Mouse (Mus musculus): ENCODE measurements at regions not wholly inside any gene's neighbourhood (a gene's known extent, or its start where the extent isn't known, plus 50 kb on each side); places are given as distances from the start of the nearest gene placed in this dataset.

DNA sequence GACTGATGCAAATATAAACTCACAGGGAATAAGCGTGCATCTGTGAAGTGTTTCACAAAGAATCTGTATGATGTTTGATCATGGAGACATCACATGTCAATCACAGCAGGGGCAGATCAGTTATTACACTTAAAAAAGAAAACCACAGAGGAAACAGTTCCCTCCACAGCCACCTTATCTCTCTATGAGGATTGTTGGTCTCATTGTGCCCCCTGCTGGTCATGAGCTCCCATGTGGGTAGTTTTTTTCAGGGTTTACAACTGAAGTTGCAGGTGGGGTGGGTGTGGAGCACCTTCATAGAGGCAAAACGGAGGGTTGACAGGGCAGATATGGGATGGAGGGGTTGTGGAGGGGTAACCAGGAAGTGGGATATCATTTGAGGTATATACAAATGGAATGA is 1043.5 kb downstream of the Adam6a start:
- Histone ChIP-seq H3K4me1 (ENCODE audit: control insufficient read depth in 2 of 2, insufficient read depth in 2 of 2, low read length in 2 of 2, poor library complexity in 1 of 2) (no peaks in the 10 kb centered on the region), H3K9ac (ENCODE audit: insufficient read depth, low read depth, low read length, poor library complexity, severe bottlenecking) (no peak overlapping the region), H3K4me3 (ENCODE audit: insufficient read depth in 1 of 2, low read depth in 1 of 2, low read length in 2 of 2, poor library complexity in 1 of 2, severe bottlenecking in 1 of 2) (no peak overlapping the region), H3K9me3 (ENCODE audit: control insufficient read depth, insufficient read depth, low read depth, low read length) (no peaks in the 10 kb centered on the region), H3K36me3 (ENCODE audit: control insufficient read depth, insufficient read depth, low read length, poor library complexity, severe bottlenecking) (no peaks in the 10 kb centered on the region), H3K27ac (ENCODE audit: insufficient read depth, low read depth, low read length, poor library complexity, severe bottlenecking) (no peak overlapping the region)
- DNase-seq (ENCODE audit: low read depth, low spot score): peak; percentile 52
- TF ChIP-seq ZNF384 (IDR thresholded peaks at IDR 0.05; ENCODE audit: low read depth, low read length) (0 out of 2 replicates have a peak, but pooled peaks have one; percentile 28), ZC3H11A (IDR thresholded peaks at IDR 0.05; ENCODE audit: borderline replicate concordance, low read depth, low read length) (peak; percentile 14; the same call in 1 of the 2 replicates), HCFC1 (IDR thresholded peaks at IDR 0.05; ENCODE audit: borderline replicate concordance, insufficient read depth, low read length) (no peak)
- in situ Hi-C loops (cut with MboI; ENCODE audit: low sequenced_read_pairs in 2 of 2, unreplicated experiment in 2 of 2): loop anchor here in 1 of 2 experiments (10.0 kb wide), 1 partner anchor 58 kb away; no protein-coding TSS in a partner anchor

DNA sequence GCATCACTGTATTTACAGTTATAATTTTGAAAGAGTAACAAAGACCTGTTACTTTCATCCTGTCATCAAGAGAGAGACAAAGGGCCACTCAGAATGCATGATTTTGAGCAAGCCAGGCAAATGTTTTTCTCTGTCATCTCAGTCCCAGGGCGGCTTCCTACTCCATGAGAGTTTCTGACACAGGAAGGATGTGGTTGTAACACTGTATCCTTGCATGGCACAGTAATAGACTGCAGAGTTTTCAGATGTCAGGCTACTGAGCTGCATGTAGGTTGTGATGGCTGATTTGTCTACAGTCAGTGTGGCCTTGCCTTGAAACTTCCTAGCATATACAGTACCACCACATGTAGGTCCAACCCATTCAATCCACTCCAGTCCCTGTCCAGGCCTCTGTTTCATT is 1054.0 kb downstream of the Adam6a start:
- no peak overlapping the region for H3K9ac ChIP-seq (ENCODE audit: insufficient read depth, low read depth, low read length, poor library complexity, severe bottlenecking)
- no peaks in the 10 kb centered on the region for H3K36me3 ChIP-seq (ENCODE audit: control insufficient read depth, insufficient read depth, low read length, poor library complexity, severe bottlenecking)
- H3K9me3 ChIP-seq (ENCODE audit: control insufficient read depth, insufficient read depth, low read depth, low read length): no peaks in the 10 kb centered on the region
- no peak for TF ChIP-seq CHD2 (IDR thresholded peaks at IDR 0.05; ENCODE audit: low read depth, low read length)
- no peak for TF ChIP-seq ZC3H11A (IDR thresholded peaks at IDR 0.05; ENCODE audit: borderline replicate concordance, low read depth, low read length)
- no peak for TF ChIP-seq ZNF384 (IDR thresholded peaks at IDR 0.05; ENCODE audit: low read depth, low read length)
- TF ChIP-seq HCFC1 (IDR thresholded peaks at IDR 0.05; ENCODE audit: borderline replicate concordance, insufficient read depth, low read length): no peak
- no peak for TF ChIP-seq MAFK (IDR thresholded peaks at IDR 0.05; ENCODE audit: insufficient read depth, low read depth, low read length)
- in situ Hi-C loops (cut with MboI; ENCODE audit: low sequenced_read_pairs in 2 of 2, unreplicated experiment in 2 of 2): no loop called here
- no peak for DNase-seq (ENCODE audit: low read depth, low spot score)
- H3K4me1 ChIP-seq (ENCODE audit: control insufficient read depth in 2 of 2, insufficient read depth in 2 of 2, low read length in 2 of 2, poor library complexity in 1 of 2): no peaks in the 10 kb centered on the region
- no peak overlapping the region for H3K27ac ChIP-seq (ENCODE audit: insufficient read depth, low read depth, low read length, poor library complexity, severe bottlenecking)
- no peak overlapping the region for H3K4me3 ChIP-seq (ENCODE audit: insufficient read depth in 1 of 2, low read depth in 1 of 2, low read length in 2 of 2, poor library complexity in 1 of 2, severe bottlenecking in 1 of 2)

DNA sequence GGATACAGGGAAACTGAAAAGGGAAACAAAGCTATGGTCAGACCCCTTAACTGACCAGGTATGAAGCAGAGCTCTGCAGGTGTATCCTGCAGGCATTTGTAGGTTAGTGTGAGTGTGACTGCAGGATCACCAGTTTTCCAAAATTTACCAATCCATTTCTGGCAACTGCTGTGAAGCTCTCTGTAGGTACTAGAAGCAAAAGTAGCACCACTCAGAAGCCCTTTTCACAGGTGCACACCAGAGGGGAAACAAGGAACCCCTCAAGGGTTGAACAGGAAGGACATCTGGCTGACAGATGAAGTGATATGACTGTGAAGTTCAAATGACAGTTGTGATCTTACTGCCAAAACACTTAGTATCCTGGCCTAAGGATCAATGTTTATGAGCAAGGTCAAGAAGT is 1065.5 kb downstream of the Adam6a start:
- TF ChIP-seq ZNF384 (IDR thresholded peaks at IDR 0.05; ENCODE audit: low read depth, low read length) (no peak), HCFC1 (IDR thresholded peaks at IDR 0.05; ENCODE audit: borderline replicate concordance, insufficient read depth, low read length) (no peak), ZC3H11A (IDR thresholded peaks at IDR 0.05; ENCODE audit: borderline replicate concordance, low read depth, low read length) (no peak), CHD2 (IDR thresholded peaks at IDR 0.05; ENCODE audit: low read depth, low read length) (no peak), MAFK (IDR thresholded peaks at IDR 0.05; ENCODE audit: insufficient read depth, low read depth, low read length) (no peak)

DNA sequence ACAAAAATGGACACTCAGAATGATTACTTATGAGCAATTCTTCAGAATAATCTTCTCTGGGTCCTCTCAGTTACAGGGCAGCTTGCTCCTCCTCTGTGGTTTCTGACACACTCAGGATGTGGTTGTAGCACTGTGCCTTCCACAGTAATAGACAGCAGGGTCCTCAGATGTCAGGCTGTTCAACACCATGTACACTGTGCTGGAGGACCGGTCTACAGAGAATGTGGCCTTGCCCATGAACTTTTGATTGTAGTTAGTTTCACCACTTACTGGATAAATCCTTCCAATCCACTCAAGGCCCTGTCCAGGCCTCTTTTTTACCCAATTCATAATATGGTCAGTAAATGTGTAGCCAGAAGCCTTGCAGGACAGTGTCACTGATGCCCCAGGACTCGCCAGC is 1068.4 kb downstream of the Adam6a start:
- H3K27ac ChIP-seq (ENCODE audit: insufficient read depth, low read depth, low read length, poor library complexity, severe bottlenecking): no peak overlapping the region
- no peak for DNase-seq (ENCODE audit: low read depth, low spot score)
- H3K4me1 ChIP-seq (ENCODE audit: control insufficient read depth in 2 of 2, insufficient read depth in 2 of 2, low read length in 2 of 2, poor library complexity in 1 of 2): no peaks in the 10 kb centered on the region
- in situ Hi-C loops (cut with MboI; ENCODE audit: low sequenced_read_pairs in 2 of 2, unreplicated experiment in 2 of 2): no loop called here
- no peak overlapping the region for H3K4me3 ChIP-seq (ENCODE audit: insufficient read depth in 1 of 2, low read depth in 1 of 2, low read length in 2 of 2, poor library complexity in 1 of 2, severe bottlenecking in 1 of 2)
- peaks cover 3% of the 10 kb centered on the region; the same call in 1 of the 2 replicates for H3K9me3 ChIP-seq (ENCODE audit: control insufficient read depth, insufficient read depth, low read depth, low read length)
- H3K9ac ChIP-seq (ENCODE audit: insufficient read depth, low read depth, low read length, poor library complexity, severe bottlenecking): no peak overlapping the region
- TF ChIP-seq MAFK (IDR thresholded peaks at IDR 0.05; ENCODE audit: insufficient read depth, low read depth, low read length): no peak
- TF ChIP-seq ZNF384 (IDR thresholded peaks at IDR 0.05; ENCODE audit: low read depth, low read length): no peak
- no peak for TF ChIP-seq ZC3H11A (IDR thresholded peaks at IDR 0.05; ENCODE audit: borderline replicate concordance, low read depth, low read length)
- no peak for TF ChIP-seq HCFC1 (IDR thresholded peaks at IDR 0.05; ENCODE audit: borderline replicate concordance, insufficient read depth, low read length)
- TF ChIP-seq CHD2 (IDR thresholded peaks at IDR 0.05; ENCODE audit: low read depth, low read length): no peak
- H3K36me3 ChIP-seq (ENCODE audit: control insufficient read depth, insufficient read depth, low read length, poor library complexity, severe bottlenecking): no peaks in the 10 kb centered on the region

More for the DNA sequence above, 1065.5 kb downstream of the Adam6a start:
- Histone ChIP-seq H3K9ac (ENCODE audit: insufficient read depth, low read depth, low read length, poor library complexity, severe bottlenecking) (no peak overlapping the region), H3K27ac (ENCODE audit: insufficient read depth, low read depth, low read length, poor library complexity, severe bottlenecking) (no peak overlapping the region), H3K4me3 (ENCODE audit: insufficient read depth in 1 of 2, low read depth in 1 of 2, low read length in 2 of 2, poor library complexity in 1 of 2, severe bottlenecking in 1 of 2) (no peak overlapping the region), H3K4me1 (ENCODE audit: control insufficient read depth in 2 of 2, insufficient read depth in 2 of 2, low read length in 2 of 2, poor library complexity in 1 of 2) (no peaks in the 10 kb centered on the region), H3K9me3 (ENCODE audit: control insufficient read depth, insufficient read depth, low read depth, low read length) (peaks cover 3% of the 10 kb centered on the region; the same call in 1 of the 2 replicates), H3K36me3 (ENCODE audit: control insufficient read depth, insufficient read depth, low read length, poor library complexity, severe bottlenecking) (no peaks in the 10 kb centered on the region)
- in situ Hi-C loops (cut with MboI; ENCODE audit: low sequenced_read_pairs in 2 of 2, unreplicated experiment in 2 of 2): no loop called here
- DNase-seq (ENCODE audit: low read depth, low spot score): no peak

DNA sequence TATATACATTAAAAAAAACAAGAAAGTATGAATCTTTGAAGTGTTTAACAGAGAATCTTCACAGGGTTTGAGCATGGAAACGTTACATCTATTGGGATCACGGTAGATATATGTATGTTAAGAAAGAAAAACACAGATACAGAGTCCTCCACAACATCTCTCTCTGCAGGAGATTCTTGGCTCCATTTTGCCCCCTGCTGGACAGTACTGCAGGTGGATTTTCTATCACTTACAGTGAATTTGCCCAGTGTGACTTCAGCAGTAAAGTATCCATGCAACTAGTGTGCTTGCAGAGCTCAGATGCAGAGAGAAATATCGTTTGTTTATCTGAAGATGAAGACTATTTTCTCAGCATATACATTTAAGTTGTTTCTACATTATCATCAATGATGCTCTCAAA is 1071.5 kb downstream of the Adam6a start:
- no peak overlapping the region for H3K9ac ChIP-seq (ENCODE audit: insufficient read depth, low read depth, low read length, poor library complexity, severe bottlenecking)
- H3K4me3 ChIP-seq (ENCODE audit: insufficient read depth in 1 of 2, low read depth in 1 of 2, low read length in 2 of 2, poor library complexity in 1 of 2, severe bottlenecking in 1 of 2): no peak overlapping the region
- no peaks in the 10 kb centered on the region for H3K36me3 ChIP-seq (ENCODE audit: control insufficient read depth, insufficient read depth, low read length, poor library complexity, severe bottlenecking)
- peak; percentile 17 for DNase-seq (ENCODE audit: low read depth, low spot score)
- in situ Hi-C loops (cut with MboI; ENCODE audit: low sequenced_read_pairs in 2 of 2, unreplicated experiment in 2 of 2): no loop called here
- no peak overlapping the region for H3K27ac ChIP-seq (ENCODE audit: insufficient read depth, low read depth, low read length, poor library complexity, severe bottlenecking)
- no peaks in the 10 kb centered on the region for H3K9me3 ChIP-seq (ENCODE audit: control insufficient read depth, insufficient read depth, low read depth, low read length)
- H3K4me1 ChIP-seq (ENCODE audit: control insufficient read depth in 2 of 2, insufficient read depth in 2 of 2, low read length in 2 of 2, poor library complexity in 1 of 2): no peaks in the 10 kb centered on the region
- TF ChIP-seq ZNF384 (IDR thresholded peaks at IDR 0.05; ENCODE audit: low read depth, low read length) (no peak), MAFK (IDR thresholded peaks at IDR 0.05; ENCODE audit: insufficient read depth, low read depth, low read length) (no peak), HCFC1 (IDR thresholded peaks at IDR 0.05; ENCODE audit: borderline replicate concordance, insufficient read depth, low read length) (no peak), CHD2 (IDR thresholded peaks at IDR 0.05; ENCODE audit: low read depth, low read length) (no peak), ZC3H11A (IDR thresholded peaks at IDR 0.05; ENCODE audit: borderline replicate concordance, low read depth, low read length) (no peak)

Data from ES-E14 (cell line).